Mouse (Mus musculus): Measurements from ENCODE around the gene Bud13. TPM values are rescaled to one million over a fixed set of nuclear protein-coding genes. Genes with fewer than 3 reads are reported as not detected.
A peak's percentile ranks its signal among the peaks of the same experiment; 100 is the strongest.

Bud13 gene
- polyA plus RNA-seq, 1 experiment from 2014 or later: 11.5 TPM

GRCm38 (mm10) chr9:46256658-46257385 is 26.0 kb upstream of the Bud13 start:
- H3K4me3 ChIP-seq: no peak overlapping the region
- WGBS: 76% methylated on average over 10 of the region's 10 CpGs
- H3K27ac ChIP-seq: 0 out of 2 replicates have a peak overlapping the region, but pooled peaks have one; percentile 5
- H3K9me3 ChIP-seq (replicated peaks): no peaks in the 10 kb centered on the region
- no peak overlapping the region for H3K9ac ChIP-seq
- no peaks in the 10 kb centered on the region for H3K36me3 ChIP-seq
- H3K27me3 ChIP-seq: no peaks in the 10 kb centered on the region
- ATAC-seq (replicated peaks; ENCODE audit: insufficient number of reproducible peaks, insufficient read depth, low FRiP score, low read depth): no peak
- H3K4me1 ChIP-seq (replicated peaks): no peaks in the 10 kb centered on the region
- no peak overlapping the region for H3K4me2 ChIP-seq

- Histone ChIP-seq H3K4me1 (replicated peaks) (no peaks in the 10 kb centered on the region), H3K9me3 (replicated peaks) (no peaks in the 10 kb centered on the region), H3K4me2 (no peak overlapping the region), H3K36me3 (no peaks in the 10 kb centered on the region), H3K27me3 (no peaks in the 10 kb centered on the region), H3K9ac (no peak overlapping the region), H3K27ac (peak overlapping the region; percentile 51; the same call in 1 of the 2 replicates), H3K4me3 (no peak overlapping the region)
- ATAC-seq (replicated peaks; ENCODE audit: insufficient number of reproducible peaks, insufficient read depth, low FRiP score, low read depth): peak; percentile 67; the same call in 1 of the 2 replicates
- WGBS: 66% methylated on average over 3 of the region's 3 CpGs
Observed at GRCm38 (mm10) chr9:46257546-46257945, 25.3 kb upstream of the Bud13 start.

GRCm38 (mm10) chr9:46259111-46259510 is 23.7 kb upstream of the Bud13 start:
- Histone ChIP-seq H3K4me3 (no peak overlapping the region), H3K9me3 (replicated peaks) (no peaks in the 10 kb centered on the region), H3K4me1 (replicated peaks) (no peaks in the 10 kb centered on the region), H3K4me2 (no peak overlapping the region), H3K27me3 (no peaks in the 10 kb centered on the region), H3K27ac (no peak overlapping the region), H3K36me3 (no peaks in the 10 kb centered on the region), H3K9ac (no peak overlapping the region)
- no peak for ATAC-seq (replicated peaks; ENCODE audit: insufficient number of reproducible peaks, insufficient read depth, low FRiP score, low read depth)
- WGBS: 80% methylated on average over 6 of the region's 6 CpGs

GRCm38 (mm10) chr9:46261131-46261530 is 21.7 kb upstream of the Bud13 start:
- Histone ChIP-seq H3K36me3 (no peaks in the 10 kb centered on the region), H3K27ac (no peak overlapping the region), H3K9ac (no peak overlapping the region), H3K27me3 (no peaks in the 10 kb centered on the region), H3K4me1 (replicated peaks) (no peaks in the 10 kb centered on the region), H3K4me2 (no peak overlapping the region), H3K4me3 (no peak overlapping the region), H3K9me3 (replicated peaks) (no peaks in the 10 kb centered on the region)
- ATAC-seq (replicated peaks; ENCODE audit: insufficient number of reproducible peaks, insufficient read depth, low FRiP score, low read depth): no peak
- 72% methylated on average over 7 of the region's 7 CpGs for WGBS

GRCm38 (mm10) chr9:46268343-46268873 is 14.4 kb upstream of the Bud13 start, which contains the start of gene Apoa5:
TSS of gene Apoa5 (plus strand) at chr9:46268633.
- 39% methylated on average over 7 of the region's 7 CpGs for WGBS

GRCm38 (mm10) chr9:46269125-46269524 is 13.7 kb upstream of the Bud13 start:
- Histone ChIP-seq H3K27ac (no peak overlapping the region), H3K4me3 (no peak overlapping the region), H3K9ac (no peak overlapping the region), H3K4me2 (no peak overlapping the region), H3K4me1 (replicated peaks) (peaks cover 11% of the 10 kb centered on the region), H3K27me3 (peaks cover 30% of the 10 kb centered on the region), H3K36me3 (no peaks in the 10 kb centered on the region), H3K9me3 (replicated peaks) (no peaks in the 10 kb centered on the region)
- ATAC-seq (replicated peaks; ENCODE audit: insufficient number of reproducible peaks, insufficient read depth, low FRiP score, low read depth): no peak
- WGBS: 79% methylated on average over 5 of the region's 5 CpGs

More at GRCm38 (mm10) chr9:46268343-46268873, 14.4 kb upstream of the Bud13 start, which contains the start of gene Apoa5:
- Histone ChIP-seq H3K9me3 (replicated peaks) (no peaks in the 10 kb centered on the region), H3K27me3 (peaks cover 30% of the 10 kb centered on the region), H3K27ac (no peak within 1 kb of the TSS), H3K4me1 (replicated peaks) (peaks cover 4% of the 10 kb centered on the region), H3K4me2 (no peak within 1 kb of the TSS), H3K9ac (no peak within 1 kb of the TSS), H3K36me3 (no peaks in the 10 kb centered on the region), H3K4me3 (no peak within 1 kb of the TSS)
- ATAC-seq (replicated peaks; ENCODE audit: insufficient number of reproducible peaks, insufficient read depth, low FRiP score, low read depth): no peak

- Histone ChIP-seq H3K9ac (no peak overlapping the region), H3K4me1 (replicated peaks) (peaks cover 13% of the 10 kb centered on the region), H3K4me2 (no peak overlapping the region), H3K9me3 (replicated peaks) (no peaks in the 10 kb centered on the region), H3K36me3 (peaks cover 13% of the 10 kb centered on the region), H3K27ac (no peak overlapping the region), H3K27me3 (peaks cover 30% of the 10 kb centered on the region), H3K4me3 (no peak overlapping the region)
- 84% methylated on average over 4 of the region's 4 CpGs for WGBS
- ATAC-seq (replicated peaks; ENCODE audit: insufficient number of reproducible peaks, insufficient read depth, low FRiP score, low read depth): no peak
Observed at GRCm38 (mm10) chr9:46270782-46271181, 12.0 kb upstream of the Bud13 start.

- H3K4me1 ChIP-seq (replicated peaks): peaks cover 13% of the 10 kb centered on the region
- H3K27me3 ChIP-seq: peaks cover 30% of the 10 kb centered on the region
- H3K9me3 ChIP-seq (replicated peaks): no peaks in the 10 kb centered on the region
- peak overlapping the region; percentile 89; the same call in 1 of the 2 replicates for H3K4me2 ChIP-seq
- WGBS: 64% methylated on average over 9 of the region's 9 CpGs
- no peak overlapping the region for H3K9ac ChIP-seq
- ATAC-seq (replicated peaks; ENCODE audit: insufficient number of reproducible peaks, insufficient read depth, low FRiP score, low read depth): peak; percentile 48; the same call in 1 of the 2 replicates
- H3K36me3 ChIP-seq: peaks cover 25% of the 10 kb centered on the region
- H3K4me3 ChIP-seq: 0 out of 2 replicates have a peak overlapping the region, but pooled peaks have one; percentile 97
- peak overlapping the region; percentile 72 for H3K27ac ChIP-seq
Observed at GRCm38 (mm10) chr9:46272070-46272469, 10.7 kb upstream of the Bud13 start.

GRCm38 (mm10) chr9:46272677-46273454 is 9.9 kb upstream of the Bud13 start, which contains the start of gene Zpr1:
TSS of gene Zpr1 (plus strand) at chr9:46273064.
- Histone ChIP-seq H3K36me3 (peaks cover 33% of the 10 kb centered on the region), H3K9me3 (replicated peaks) (no peaks in the 10 kb centered on the region), H3K4me2 (peak within 1 kb of the TSS; percentile 89), H3K27ac (peak within 1 kb of the TSS; percentile 72), H3K4me1 (replicated peaks) (peaks cover 13% of the 10 kb centered on the region), H3K27me3 (peaks cover 29% of the 10 kb centered on the region), H3K9ac (peak within 1 kb of the TSS; percentile 67), H3K4me3 (peak within 1 kb of the TSS; percentile 97)
- peak; percentile 92 for ATAC-seq (replicated peaks; ENCODE audit: insufficient number of reproducible peaks, insufficient read depth, low FRiP score, low read depth)
- WGBS: 6% methylated on average over 37 of the region's 45 CpGs

- Histone ChIP-seq H3K9ac (no peak overlapping the region), H3K27ac (no peak overlapping the region), H3K4me1 (replicated peaks) (peaks cover 13% of the 10 kb centered on the region), H3K36me3 (peaks cover 45% of the 10 kb centered on the region), H3K4me3 (0 out of 2 replicates have a peak overlapping the region, but pooled peaks have one; percentile 97), H3K27me3 (peaks cover 14% of the 10 kb centered on the region), H3K4me2 (0 out of 2 replicates have a peak overlapping the region, but pooled peaks have one; percentile 89), H3K9me3 (replicated peaks) (no peaks in the 10 kb centered on the region)
- ATAC-seq (replicated peaks; ENCODE audit: insufficient number of reproducible peaks, insufficient read depth, low FRiP score, low read depth): no peak
- whole genome bisulfite sequencing: 61% methylated on average over 9 of the region's 9 CpGs
Observed at GRCm38 (mm10) chr9:46274494-46274893, 8.3 kb upstream of the Bud13 start.

- H3K4me3 ChIP-seq: no peak overlapping the region
- H3K27ac ChIP-seq: no peak overlapping the region
- ATAC-seq (replicated peaks; ENCODE audit: insufficient number of reproducible peaks, insufficient read depth, low FRiP score, low read depth): no peak
- 77% methylated on average over 4 of the region's 4 CpGs for WGBS
- no peak overlapping the region for H3K4me2 ChIP-seq
- H3K9ac ChIP-seq: no peak overlapping the region
- no peaks in the 10 kb centered on the region for H3K4me1 ChIP-seq (replicated peaks)
- no peaks in the 10 kb centered on the region for H3K9me3 ChIP-seq (replicated peaks)
- H3K36me3 ChIP-seq: peaks cover 54% of the 10 kb centered on the region
- H3K27me3 ChIP-seq: no peaks in the 10 kb centered on the region
Observed at GRCm38 (mm10) chr9:46298381-46298780, 15.6 kb downstream of the Bud13 start.
